Mouse (Mus musculus) spleen, adult 2 months (tissue): ENCODE measurements around the gene Dhcr7. TPM values are rescaled to one million over a fixed set of nuclear protein-coding genes. Genes with fewer than 3 reads are reported as not detected.

Experiments used
- DNase-seq, 2 experiments: peaks; one replicate each; pipeline versions ENCODE4 v3.0.0 to v3.0.0-alpha.2; 2012 to 2021; ENCODE audit warnings: low spot score in 2 of 2, low read depth in 1 of 2
- H3K27ac ChIP-seq: fragments of 200-500 bp; 2 replicates; pipeline ENCODE4 v1.5.1; 2012; ENCODE audit warnings: low read length, inconsistent platforms; ENCODE audit not compliant: insufficient read depth
- H3K27me3 ChIP-seq: fragments of 200-500 bp; 2 replicates; pipeline ENCODE4 v1.6.1; 2012; ENCODE audit warnings: mild to moderate bottlenecking, moderate library complexity, low read length, inconsistent platforms; ENCODE audit not compliant: control insufficient read depth, insufficient read depth
- H3K36me3 ChIP-seq: fragments of 200-500 bp; 2 replicates; pipeline ENCODE4 v1.6.1; 2012; ENCODE audit warnings: mild to moderate bottlenecking, low read length, inconsistent platforms; ENCODE audit not compliant: control insufficient read depth, insufficient read depth
- H3K4me1 ChIP-seq: fragments of 200-500 bp; 2 replicates; pipeline ENCODE4 v1.6.1; 2011; ENCODE audit warnings: inconsistent platforms; ENCODE audit not compliant: control insufficient read depth, insufficient read depth, insufficient read length
- H3K4me3 ChIP-seq: fragments of 200-500 bp; 2 replicates; pipeline ENCODE4 v1.5.1; 2011; ENCODE audit warnings: mild to moderate bottlenecking, inconsistent platforms; ENCODE audit not compliant: insufficient read depth, insufficient read length; ENCODE audit errors: extremely low read depth
- CTCF ChIP-seq: fragments of 200-500 bp; IDR thresholded peaks from 2 replicates; pipeline ENCODE4 v1.5.1; 2011; ENCODE audit warnings: mild to moderate bottlenecking, inconsistent platforms; ENCODE audit not compliant: insufficient read depth, insufficient read length, insufficient replicate concordance; ENCODE audit errors: extremely low read depth
- POLR2A ChIP-seq: fragments of 200-500 bp; IDR thresholded peaks from 2 replicates; pipeline ENCODE4 v1.6.1; 2011; ENCODE audit warnings: low read depth, low read length, inconsistent platforms
- WGBS: fragments of 180-500 bp; shearing (Covaris S2); methylation state at CpG from one replicate; pipeline ENCODE4 v1.1.7; 2018; 5-methylcytosine and 5-hydroxymethylcytosine counted together
- polyA plus RNA-seq: library from polyadenylated mRNA; depleted of rRNA; stranded (reverse); fragments of >200 nt; gene quantifications from 2 replicates; pipeline ENCODE4 v1.2.3, GENCODE M21; 2012

Gene Dhcr7
- polyA plus RNA-seq, 1 experiment, result 42.0 TPM

DNA sequence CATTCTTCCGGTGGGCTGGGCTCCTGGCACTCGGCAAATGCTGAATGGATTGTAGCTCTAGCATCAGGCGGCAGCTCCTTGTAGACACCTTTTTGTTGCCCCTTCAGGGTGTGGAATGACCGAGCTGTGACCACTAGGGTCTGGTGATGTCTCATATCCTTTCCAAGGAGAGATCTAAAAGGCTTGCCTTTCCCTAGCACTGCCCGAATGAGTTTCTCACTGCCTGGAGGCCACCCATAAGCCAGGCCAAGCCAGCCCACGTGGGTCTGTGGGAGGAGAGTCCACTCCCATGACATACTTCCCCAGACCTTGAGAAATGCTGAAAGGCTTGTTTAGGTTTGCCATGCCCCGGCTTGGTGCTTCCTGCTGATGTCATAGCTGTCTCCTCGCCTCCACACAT lies 9.3 kb downstream of the Dhcr7 start:
- Histone ChIP-seq H3K4me1 (no peaks in the 10 kb centered on the region; the same call in 1 of the 2 replicates), H3K27me3 (no peaks in the 10 kb centered on the region), H3K36me3 (no peaks in the 10 kb centered on the region; the same call in 1 of the 2 replicates), H3K27ac (no peak overlapping the region), H3K4me3 (no peak overlapping the region)
- no peak for TF ChIP-seq CTCF
- no peak for TF ChIP-seq POLR2A
- no peak for DNase-seq
- 80% methylated on average over 8 of the region's 8 CpGs for WGBS

DNA sequence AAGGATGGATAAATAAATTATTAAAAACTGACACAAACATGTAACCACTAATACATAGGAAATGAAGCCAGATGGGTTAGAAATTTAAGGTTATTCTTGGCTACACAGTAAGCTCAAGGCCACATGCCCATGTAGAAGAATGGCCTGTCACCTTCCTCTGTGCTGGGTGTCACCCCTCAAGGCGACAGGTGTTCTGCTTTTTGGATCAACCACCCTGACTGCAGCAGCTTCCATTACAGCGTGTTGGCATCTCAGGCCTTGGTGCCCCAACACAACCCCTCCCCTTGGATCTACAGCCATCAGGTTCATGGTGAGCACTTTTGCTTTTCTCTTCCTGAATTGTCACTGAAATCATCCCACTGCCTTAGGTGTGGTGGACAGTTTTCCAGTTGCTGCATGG lies 9.7 kb downstream of the Dhcr7 start:
- TF ChIP-seq CTCF (no peak), POLR2A (no peak)
- H3K36me3 ChIP-seq, result no peaks in the 10 kb centered on the region; the same call in 1 of the 2 replicates

DNA sequence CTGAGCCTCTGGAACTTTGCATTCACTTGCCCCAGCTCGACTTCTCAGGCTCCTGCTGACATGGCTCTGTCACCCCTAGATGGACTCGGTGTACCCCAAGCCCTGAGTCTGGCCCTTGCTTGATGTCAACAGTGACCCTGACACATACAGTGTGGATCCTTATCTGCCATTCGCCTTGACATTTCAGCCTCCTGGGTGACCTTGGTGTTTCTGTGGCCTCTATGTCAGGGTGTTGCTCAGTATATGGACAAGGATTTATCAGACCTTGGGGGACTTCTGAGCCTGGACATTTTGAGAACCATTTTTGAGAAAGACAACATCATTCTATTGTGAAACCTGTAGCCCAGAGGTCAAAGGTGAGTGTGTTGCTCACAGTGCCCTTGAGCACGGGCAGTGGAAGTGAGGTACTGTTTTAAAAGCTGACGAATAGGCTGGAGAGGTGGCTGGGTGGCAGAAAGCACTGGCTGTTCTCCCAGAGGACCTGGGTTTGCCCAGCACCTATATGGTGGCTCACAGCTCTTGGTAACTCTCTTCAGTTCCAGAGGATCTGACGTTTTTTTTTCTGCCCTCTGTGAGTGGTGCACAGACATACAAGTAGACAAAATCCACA lies 10.7 kb downstream of the Dhcr7 start:
- Histone ChIP-seq H3K27ac (no peak overlapping the region), H3K4me3 (no peak overlapping the region), H3K36me3 (peaks cover 8% of the 10 kb centered on the region), H3K27me3 (no peaks in the 10 kb centered on the region), H3K4me1 (no peaks in the 10 kb centered on the region; the same call in 1 of the 2 replicates)
- 84% methylated on average over 6 of the region's 6 CpGs for WGBS
- TF ChIP-seq POLR2A (no peak), CTCF (no peak)
- no peak for DNase-seq

More for the DNA sequence above, 9.7 kb downstream of the Dhcr7 start:
- DNase-seq, result no peak
- no peaks in the 10 kb centered on the region for H3K27me3 ChIP-seq
- H3K27ac ChIP-seq, result no peak overlapping the region
- H3K4me3 ChIP-seq, result no peak overlapping the region
- whole genome bisulfite sequencing, result 89% methylated on average over 2 of the region's 2 CpGs
- no peaks in the 10 kb centered on the region; the same call in 1 of the 2 replicates for H3K4me1 ChIP-seq

- WGBS, result 91% methylated on average over 2 of the region's 2 CpGs
- H3K27ac ChIP-seq, result no peak overlapping the region
Observed at GRCm38 (mm10) chr7:143834316-143834715, 11.4 kb downstream of the Dhcr7 start.

DNA sequence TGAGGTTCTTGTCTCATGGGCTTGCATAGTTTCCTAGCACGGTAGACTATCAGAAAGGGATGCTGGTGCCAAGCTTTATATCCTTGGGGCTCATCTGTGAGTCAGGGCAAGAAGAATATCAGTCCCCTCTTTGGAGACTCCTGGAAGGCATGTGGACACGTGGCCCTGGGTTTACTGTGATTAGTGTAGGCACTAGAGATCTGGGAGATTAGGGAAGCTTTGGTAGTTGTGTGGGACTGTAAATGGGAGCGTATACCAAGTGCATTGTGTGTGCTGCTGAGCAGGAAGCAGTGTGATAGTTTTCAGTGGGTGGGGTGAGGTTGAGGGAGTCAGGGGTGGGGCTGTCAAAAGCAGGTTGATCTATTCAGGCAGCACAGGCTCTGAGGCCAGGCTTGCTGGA lies 12.0 kb downstream of the Dhcr7 start:
- DNase-seq, result no peak
- H3K27ac ChIP-seq, result no peak overlapping the region

More at GRCm38 (mm10) chr7:143834316-143834715, 11.4 kb downstream of the Dhcr7 start:
- Histone ChIP-seq H3K4me3 (no peak overlapping the region), H3K4me1 (no peaks in the 10 kb centered on the region; the same call in 1 of the 2 replicates), H3K36me3 (peaks cover 9% of the 10 kb centered on the region), H3K27me3 (no peaks in the 10 kb centered on the region)
- DNase-seq, result no peak
- TF ChIP-seq CTCF, result no peak
- no peak for TF ChIP-seq POLR2A

GRCm38 (mm10) chr7:143837705-143838358 lies 14.9 kb downstream of the Dhcr7 start:
- WGBS, result 62% methylated on average over 3 of the region's 3 CpGs
- H3K4me3 ChIP-seq, result no peak overlapping the region
- H3K27me3 ChIP-seq, result no peaks in the 10 kb centered on the region
- H3K27ac ChIP-seq, result no peak overlapping the region
- no peak for DNase-seq
- H3K36me3 ChIP-seq, result peaks cover 17% of the 10 kb centered on the region
- no peaks in the 10 kb centered on the region; the same call in 1 of the 2 replicates for H3K4me1 ChIP-seq
- TF ChIP-seq CTCF, result no peak

More for the DNA sequence above, 12.0 kb downstream of the Dhcr7 start:
- H3K4me1 ChIP-seq, result no peaks in the 10 kb centered on the region; the same call in 1 of the 2 replicates
- TF ChIP-seq POLR2A, result no peak
- no peak for TF ChIP-seq CTCF
- H3K4me3 ChIP-seq, result no peak overlapping the region
- no peaks in the 10 kb centered on the region for H3K27me3 ChIP-seq
- peaks cover 9% of the 10 kb centered on the region for H3K36me3 ChIP-seq
- WGBS, result 59% methylated on average over 3 of the region's 3 CpGs

GRCm38 (mm10) chr7:143840121-143840520 lies 17.2 kb downstream of the Dhcr7 start:
- 96% methylated on average over 5 of the region's 5 CpGs for WGBS
- DNase-seq, result no peak
- peaks cover 33% of the 10 kb centered on the region for H3K36me3 ChIP-seq

More at GRCm38 (mm10) chr7:143840121-143840520, 17.2 kb downstream of the Dhcr7 start:
- no peak for TF ChIP-seq CTCF
- TF ChIP-seq POLR2A, result no peak
- Histone ChIP-seq H3K4me3 (no peak overlapping the region), H3K4me1 (no peaks in the 10 kb centered on the region; the same call in 1 of the 2 replicates), H3K27ac (no peak overlapping the region), H3K27me3 (no peaks in the 10 kb centered on the region)
